Mouse (Mus musculus): ENCODE results near the gene Abi3bp. TPM values are rescaled to one million over a fixed set of nuclear protein-coding genes. Genes with fewer than 3 reads are reported as not detected.

Gene Abi3bp
- total RNA-seq, 1 experiment from 2014 or later = not detected

GRCm38 (mm10) chr16:56646382-56647172 lies 168.9 kb downstream of the Abi3bp start:
- no peak for ATAC-seq (replicated peaks in 1 of 2; ENCODE audit: insufficient read depth in 1 of 2, low FRiP score in 2 of 2, low TSS enrichment in 1 of 2, low read depth in 1 of 2, poor library complexity in 2 of 2, severe bottlenecking in 2 of 2)

- ATAC-seq (replicated peaks in 1 of 2; ENCODE audit: insufficient read depth in 1 of 2, low FRiP score in 2 of 2, low TSS enrichment in 1 of 2, low read depth in 1 of 2, poor library complexity in 2 of 2, severe bottlenecking in 2 of 2) = no peak
Measured at GRCm38 (mm10) chr16:56655193-56655910, 177.7 kb downstream of the Abi3bp start.

- peak; percentile 58 to 76 for ATAC-seq (replicated peaks in 1 of 2; ENCODE audit: insufficient read depth in 1 of 2, low FRiP score in 2 of 2, low TSS enrichment in 1 of 2, low read depth in 1 of 2, poor library complexity in 2 of 2, severe bottlenecking in 2 of 2)
Measured at GRCm38 (mm10) chr16:56658866-56659265, 181.2 kb downstream of the Abi3bp start.

- ATAC-seq (replicated peaks in 1 of 2; ENCODE audit: insufficient read depth in 1 of 2, low FRiP score in 2 of 2, low TSS enrichment in 1 of 2, low read depth in 1 of 2, poor library complexity in 2 of 2, severe bottlenecking in 2 of 2) = no peak
Measured at GRCm38 (mm10) chr16:56669520-56669919, 191.8 kb downstream of the Abi3bp start.

GRCm38 (mm10) chr16:56670941-56671340 lies 193.3 kb downstream of the Abi3bp start:
- no peak for ATAC-seq (replicated peaks in 1 of 2; ENCODE audit: insufficient read depth in 1 of 2, low FRiP score in 2 of 2, low TSS enrichment in 1 of 2, low read depth in 1 of 2, poor library complexity in 2 of 2, severe bottlenecking in 2 of 2)

GRCm38 (mm10) chr16:56673420-56673819 lies 195.7 kb downstream of the Abi3bp start:
- ATAC-seq (replicated peaks in 1 of 2; ENCODE audit: insufficient read depth in 1 of 2, low FRiP score in 2 of 2, low TSS enrichment in 1 of 2, low read depth in 1 of 2, poor library complexity in 2 of 2, severe bottlenecking in 2 of 2) = no peak

GRCm38 (mm10) chr16:56677146-56677545 lies 199.5 kb downstream of the Abi3bp start:
- no peak for ATAC-seq (replicated peaks in 1 of 2; ENCODE audit: insufficient read depth in 1 of 2, low FRiP score in 2 of 2, low TSS enrichment in 1 of 2, low read depth in 1 of 2, poor library complexity in 2 of 2, severe bottlenecking in 2 of 2)

- ATAC-seq (replicated peaks in 1 of 2; ENCODE audit: insufficient read depth in 1 of 2, low FRiP score in 2 of 2, low TSS enrichment in 1 of 2, low read depth in 1 of 2, poor library complexity in 2 of 2, severe bottlenecking in 2 of 2) = no peak
Measured at GRCm38 (mm10) chr16:56681010-56681645, 203.4 kb downstream of the Abi3bp start.

- ATAC-seq (replicated peaks in 1 of 2; ENCODE audit: insufficient read depth in 1 of 2, low FRiP score in 2 of 2, low TSS enrichment in 1 of 2, low read depth in 1 of 2, poor library complexity in 2 of 2, severe bottlenecking in 2 of 2) = no peak
Measured at GRCm38 (mm10) chr16:56686747-56687146, 209.1 kb downstream of the Abi3bp start.

GRCm38 (mm10) chr16:56690715-56691114 lies 213.0 kb downstream of the Abi3bp start:
- ATAC-seq (replicated peaks in 1 of 2; ENCODE audit: insufficient read depth in 1 of 2, low FRiP score in 2 of 2, low TSS enrichment in 1 of 2, low read depth in 1 of 2, poor library complexity in 2 of 2, severe bottlenecking in 2 of 2) = no peak

GRCm38 (mm10) chr16:56696448-56696847 lies 218.8 kb downstream of the Abi3bp start:
- ATAC-seq (replicated peaks in 1 of 2; ENCODE audit: insufficient read depth in 1 of 2, low FRiP score in 2 of 2, low TSS enrichment in 1 of 2, low read depth in 1 of 2, poor library complexity in 2 of 2, severe bottlenecking in 2 of 2) = no peak

GRCm38 (mm10) chr16:56700898-56701297 lies 223.2 kb downstream of the Abi3bp start:
- no peak for ATAC-seq (replicated peaks in 1 of 2; ENCODE audit: insufficient read depth in 1 of 2, low FRiP score in 2 of 2, low TSS enrichment in 1 of 2, low read depth in 1 of 2, poor library complexity in 2 of 2, severe bottlenecking in 2 of 2)

- no peak for ATAC-seq (replicated peaks in 1 of 2; ENCODE audit: insufficient read depth in 1 of 2, low FRiP score in 2 of 2, low TSS enrichment in 1 of 2, low read depth in 1 of 2, poor library complexity in 2 of 2, severe bottlenecking in 2 of 2)
Measured at GRCm38 (mm10) chr16:56705731-56706130, 228.1 kb downstream of the Abi3bp start.

GRCm38 (mm10) chr16:56710071-56710470 lies 232.4 kb downstream of the Abi3bp start:
- no peak for ATAC-seq (replicated peaks in 1 of 2; ENCODE audit: insufficient read depth in 1 of 2, low FRiP score in 2 of 2, low TSS enrichment in 1 of 2, low read depth in 1 of 2, poor library complexity in 2 of 2, severe bottlenecking in 2 of 2)

- no peak for ATAC-seq (replicated peaks in 1 of 2; ENCODE audit: insufficient read depth in 1 of 2, low FRiP score in 2 of 2, low TSS enrichment in 1 of 2, low read depth in 1 of 2, poor library complexity in 2 of 2, severe bottlenecking in 2 of 2)
Measured at GRCm38 (mm10) chr16:56715608-56716007, 237.9 kb downstream of the Abi3bp start.

GRCm38 (mm10) chr16:56716557-56717179 lies 239.0 kb downstream of the Abi3bp start:
- peak in 1 of 2 experiments; percentile 25; a peak in 1 of 4 replicates for ATAC-seq (replicated peaks in 1 of 2; ENCODE audit: insufficient read depth in 1 of 2, low FRiP score in 2 of 2, low TSS enrichment in 1 of 2, low read depth in 1 of 2, poor library complexity in 2 of 2, severe bottlenecking in 2 of 2)

- ATAC-seq (replicated peaks in 1 of 2; ENCODE audit: insufficient read depth in 1 of 2, low FRiP score in 2 of 2, low TSS enrichment in 1 of 2, low read depth in 1 of 2, poor library complexity in 2 of 2, severe bottlenecking in 2 of 2) = peak; percentile 89 to 93
Measured at GRCm38 (mm10) chr16:56717224-56718200, 239.8 kb downstream of the Abi3bp start, which contains the start of gene Tfg. Tfg (minus strand) TSS chr16:56717450.

Data from hematopoietic stem cell, adult 5-6 weeks (primary cell).